In genomic region chr19:42452539-42452938, GRCm38 (mm10) we compare ENCODE assay signal across 21 mouse cellular contexts. TPM values are rescaled to one million over a fixed set of nuclear protein-coding genes. Genes with fewer than 3 reads are reported as not detected.
A peak's percentile ranks its signal among the peaks of the same experiment; 100 is the strongest.
DNase-seq lines count a peak whose midpoint lies in the region; ATAC-seq and TF ChIP-seq lines count a peak whose summit lies in the region.
"Had no signal": no experiment of that assay in that cellular context is flagged by ENCODE, and none has a peak within 500 bp of the region (broad histone marks: within the 10 kb centered on the region; RNA-seq: fewer than 3 reads in every experiment).

No protein-coding gene starts in this region.

- no peaks in the 10 kb centered on the region for H3K9me3 ChIP-seq in kidney, embryonic 14.5 days (ENCODE audit: control insufficient read depth, low read length)
- H3K9me3 ChIP-seq in kidney, postnatal 0 days (replicated peaks; ENCODE audit: low read length): no peaks in the 10 kb centered on the region
- H3K9me3 ChIP-seq: embryonic facial prominence, embryonic 10.5 days; G1E; heart, embryonic 15.5 days; hindbrain, embryonic 13.5 days had no signal

- TF ChIP-seq POLR2A in cerebellum, adult 2 months (IDR thresholded peaks at IDR 0.05; ENCODE audit: borderline replicate concordance, insufficient read depth, low read length): no peak

- H3K4me2 ChIP-seq in kidney, embryonic 14.5 days (replicated peaks; ENCODE audit: low read depth, low read length): no peak overlapping the region
- no peak overlapping the region for H3K4me2 ChIP-seq in kidney, postnatal 0 days (ENCODE audit: low read length)
- H3K4me2 ChIP-seq: heart, embryonic 11.5 days; heart, embryonic 15.5 days; hindbrain, embryonic 13.5 days had no signal

- H3K4me1 ChIP-seq in kidney, embryonic 14.5 days (ENCODE audit: control insufficient read depth, insufficient read depth, low read length): no peaks in the 10 kb centered on the region
- H3K4me1 ChIP-seq in kidney, postnatal 0 days (replicated peaks; ENCODE audit: insufficient read depth, low read length): no peaks in the 10 kb centered on the region
- H3K4me1 ChIP-seq in cerebellum, adult 2 months (ENCODE audit: control insufficient read depth, insufficient read depth, low read length): no peaks in the 10 kb centered on the region
- H3K4me1 ChIP-seq: embryonic facial prominence, embryonic 10.5 days; heart, embryonic 15.5 days; hindbrain, embryonic 13.5 days had no signal

- H3K36me3 ChIP-seq in kidney, embryonic 14.5 days (ENCODE audit: control insufficient read depth, insufficient read depth, low read length): no peaks in the 10 kb centered on the region
- H3K36me3 ChIP-seq in kidney, postnatal 0 days (ENCODE audit: insufficient read depth, low read length): no peaks in the 10 kb centered on the region
- H3K36me3 ChIP-seq: embryonic facial prominence, embryonic 10.5 days; G1E; heart, embryonic 15.5 days; hindbrain, embryonic 13.5 days had no signal

- no peak overlapping the region for H3K27ac ChIP-seq in kidney, embryonic 14.5 days (ENCODE audit: low read depth, low read length)
- H3K27ac ChIP-seq in kidney, postnatal 0 days: no peak overlapping the region
- no peak overlapping the region for H3K27ac ChIP-seq in cerebellum, adult 2 months (ENCODE audit: insufficient read depth, low read length)
- H3K27ac ChIP-seq: embryonic facial prominence, embryonic 10.5 days; heart, adult 2 months; heart, embryonic 15.5 days; hindbrain, embryonic 13.5 days had no signal

- no peaks in the 10 kb centered on the region for H3K27me3 ChIP-seq in kidney, embryonic 14.5 days (ENCODE audit: control insufficient read depth, insufficient read depth, low read length)
- H3K27me3 ChIP-seq in kidney, postnatal 0 days (ENCODE audit: insufficient read depth, low read length): no peaks in the 10 kb centered on the region
- no peaks in the 10 kb centered on the region; the same call in 1 of the 2 replicates for H3K27me3 ChIP-seq in cerebellum, adult 2 months (ENCODE audit: control insufficient read depth, insufficient read depth, low read length)
- H3K27me3 ChIP-seq: hindbrain, embryonic 13.5 days had no signal

- no peak for ATAC-seq in kidney, embryonic 14.5 days (ENCODE audit: low FRiP score, low TSS enrichment)
- ATAC-seq in kidney, postnatal 0 days (replicated peaks; ENCODE audit: low FRiP score, low read depth): peak; percentile 65; the same call in 1 of the 2 replicates
- ATAC-seq: activated CD4-positive, CD25-positive, alpha-beta regulatory T cell, adult 4 months; CD4-positive, CD25-positive, alpha-beta regulatory T cell, adult 4 months; forebrain, embryonic 14.5 days had no signal

- DNase-seq in kidney, adult 11 months: peak; percentile 73
- peak; percentile 61 to 80 for DNase-seq in kidney, adult 8-10 months
- peak; percentile 20 for DNase-seq in kidney, postnatal 0 days (ENCODE audit: low spot score)
- peak; percentile 57 to 79 for DNase-seq in kidney, postnatal 36 days
- DNase-seq in right cerebral cortex, postnatal 25 days: no peak
- no peak for DNase-seq in cerebellum, adult 2 months
- no peak for DNase-seq in lung, postnatal 36 days
- DNase-seq: adrenal gland, postnatal 14 days; B cell, adult 2 months; cerebellum, adult 11-12 months; cerebellum, adult 9-11 months; heart, adult 2 months had no signal

- H3K9ac ChIP-seq in kidney, embryonic 14.5 days (ENCODE audit: low read depth, low read length): no peak overlapping the region
- no peak overlapping the region for H3K9ac ChIP-seq in kidney, postnatal 0 days (ENCODE audit: low read depth, low read length)
- H3K9ac ChIP-seq: heart, embryonic 15.5 days; hindbrain, embryonic 13.5 days had no signal

- no peak overlapping the region for H3K4me3 ChIP-seq in kidney, embryonic 14.5 days (ENCODE audit: low read length)
- no peak overlapping the region for H3K4me3 ChIP-seq in kidney, postnatal 0 days (replicated peaks; ENCODE audit: low read depth, low read length)
- no peak overlapping the region for H3K4me3 ChIP-seq in cerebellum, adult 2 months (replicated peaks; ENCODE audit: insufficient read depth, low read depth, low read length)
- H3K4me3 ChIP-seq: embryonic facial prominence, embryonic 10.5 days; heart, adult 2 months; heart, embryonic 15.5 days; hindbrain, embryonic 13.5 days had no signal

- no peak for TF ChIP-seq CTCF in kidney, postnatal 0 days (IDR thresholded peaks at IDR 0.05; ENCODE audit: low read depth)
- TF ChIP-seq CTCF in cerebellum, adult 2 months (IDR thresholded peaks at IDR 0.05; ENCODE audit: borderline replicate concordance, insufficient read depth, low read depth, low read length): no peak

- WGBS in kidney, embryonic 14.5 days: 63% methylated on average over 7 of the region's 7 CpGs
- WGBS in kidney, postnatal 0 days: 60% methylated on average over 7 of the region's 7 CpGs
- 94% methylated on average over 7 of the region's 7 CpGs for WGBS in cerebellum, adult 2 months

RNA-seq across cellular contexts. Expression of gene Crtac1, which starts 21.0 kb away (rescaled TPM):
- 5.7 and 6.3 TPM in 2 replicates for polyA plus RNA-seq in kidney, embryonic 14.5 days (2014; fragmentation: Nextera tagmentation; extraction: Ambion mirVana)
- polyA plus RNA-seq in kidney, postnatal 0 days (2015; fragmentation: Nextera tagmentation; extraction: Ambion mirVana): 2.6 and 3.5 TPM in 2 replicates
- 22.8 and 30.2 TPM in 2 replicates for polyA plus RNA-seq in cerebellum, adult 2 months (2012; rRNA removed)
- polyA plus RNA-seq: activated CD4-positive, CD25-positive, alpha-beta regulatory T cell, adult 4 months; CD4-positive, CD25-positive, alpha-beta regulatory T cell, adult 4 months; G1E; heart, adult 2 months had no signal

Comparison
In these comparisons a context has a peak if more than half of its experiments do, and no peak if none do; other contexts are left out.
1. DNase-seq: peak in kidney, adult 11 months (single experiment), kidney, adult 8-10 months (2 of 2), kidney, postnatal 0 days (single experiment) and kidney, postnatal 36 days (2 of 2); none in right cerebral cortex, postnatal 25 days (single experiment), cerebellum, adult 2 months (0 of 2) and lung, postnatal 36 days (single experiment).